Mouse (Mus musculus) heart, embryonic 16.5 days (tissue): ENCODE measurements at regions not wholly inside any gene's neighbourhood (a gene's known extent, or its start where the extent isn't known, plus 50 kb on each side); places are given as distances from the start of the nearest gene placed in this dataset.
A peak's percentile ranks its signal among the peaks of the same experiment; 100 is the strongest.

Source experiments
- ATAC-seq: fragments of 200-750 bp; cut with Nextera tagmentation; replicated peaks from 2 replicates; pipeline ENCODE4 v1.8.0; 2017; ENCODE audit warnings: moderate number of reproducible peaks; ENCODE audit not compliant: insufficient read depth, low FRiP score; ENCODE audit errors: extremely low read depth
- H3K27ac ChIP-seq: fragments of 300-500 bp; sonication (generic); 2 replicates; pipeline ENCODE4 v1.5.1; 2014; ENCODE audit warnings: mild to moderate bottlenecking, low read length, control low read depth, moderate library complexity
- H3K27me3 ChIP-seq: fragments of 300-500 bp; sonication (generic); 2 replicates; pipeline ENCODE4 v1.6.1; 2014; ENCODE audit warnings: low read length, mixed read lengths; ENCODE audit not compliant: control insufficient read depth, insufficient read depth
- H3K36me3 ChIP-seq: fragments of 300-500 bp; sonication (generic); 2 replicates; pipeline ENCODE4 v1.6.1; 2014; ENCODE audit not compliant: control insufficient read depth, insufficient read depth
- H3K4me1 ChIP-seq: fragments of 300-500 bp; sonication (generic); 2 replicates; pipeline ENCODE4 v1.6.1; 2014; ENCODE audit warnings: low read length, mixed read lengths; ENCODE audit not compliant: control insufficient read depth, insufficient read depth
- H3K4me2 ChIP-seq: fragments of 300-500 bp; sonication (generic); 2 replicates; pipeline ENCODE4 v1.6.1; 2014; ENCODE audit warnings: low read depth, mild to moderate bottlenecking, control low read depth, low read length
- H3K4me3 ChIP-seq: fragments of 300-500 bp; sonication (generic); 2 replicates; pipeline ENCODE4 v1.5.1; 2014; ENCODE audit warnings: mild to moderate bottlenecking, control low read depth, low read length
- H3K9ac ChIP-seq: fragments of 300-500 bp; sonication (generic); 2 replicates; pipeline ENCODE4 v1.6.1; 2014; ENCODE audit warnings: low read length, control low read depth
- H3K9me3 ChIP-seq: fragments of 300-500 bp; sonication (generic); replicated peaks from 2 replicates; pipeline ENCODE4 v1.6.1; 2016; ENCODE audit warnings: low read length; ENCODE audit not compliant: control insufficient read depth
- WGBS: fragments of 180-500 bp; shearing (Covaris S2); extraction: QIAGEN DNeasy Blood & Tissue Kit; methylation state at CpG from one replicate; pipeline ENCODE4 v1.1.7; 2014; 5-methylcytosine and 5-hydroxymethylcytosine counted together

GRCm38 (mm10) chr1:92737600-92738197 is 89.1 kb upstream of the Otos start:
- no peak overlapping the region for H3K4me3 ChIP-seq
- peaks cover 4% of the 10 kb centered on the region; the same call in 1 of the 2 replicates for H3K4me1 ChIP-seq
- WGBS: 49% methylated on average over 11 of the region's 11 CpGs
- no peak for ATAC-seq
- no peaks in the 10 kb centered on the region for H3K36me3 ChIP-seq
- H3K9me3 ChIP-seq: no peaks in the 10 kb centered on the region
- no peak overlapping the region for H3K9ac ChIP-seq
- no peaks in the 10 kb centered on the region; the same call in none of the 2 replicates for H3K27me3 ChIP-seq
- H3K27ac ChIP-seq: no peak overlapping the region
- H3K4me2 ChIP-seq: no peak overlapping the region

DNA sequence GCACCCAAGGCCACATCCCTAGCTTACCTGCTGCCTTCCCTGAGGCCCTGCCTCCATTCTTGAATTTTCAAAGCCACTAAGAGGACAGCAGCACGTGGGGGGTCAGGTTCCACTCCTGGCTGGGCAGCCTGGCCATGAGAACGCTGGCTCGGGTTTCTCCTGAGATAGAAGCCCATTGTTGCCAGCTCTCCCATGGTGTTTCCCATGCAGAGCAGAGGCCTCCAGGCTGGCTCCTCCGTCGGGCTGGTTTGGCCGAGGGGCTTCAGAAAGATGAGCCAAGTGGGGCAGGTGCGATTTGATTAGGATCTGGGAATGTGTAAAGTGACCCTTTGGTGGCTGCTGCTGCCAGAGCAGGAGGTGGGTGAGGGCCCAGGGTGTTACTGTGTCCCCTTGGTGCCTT is 87.8 kb upstream of the Otos start:
- WGBS: 63% methylated on average over 7 of the region's 7 CpGs
- no peak overlapping the region for H3K27ac ChIP-seq
- H3K4me3 ChIP-seq: no peak overlapping the region
- H3K4me1 ChIP-seq: peaks cover 4% of the 10 kb centered on the region; the same call in 1 of the 2 replicates
- ATAC-seq: no peak
- H3K27me3 ChIP-seq: no peaks in the 10 kb centered on the region; the same call in none of the 2 replicates
- no peak overlapping the region for H3K9ac ChIP-seq
- no peaks in the 10 kb centered on the region for H3K36me3 ChIP-seq
- 0 out of 2 replicates have a peak, but pooled peaks cover 3% of the 10 kb centered on the region for H3K9me3 ChIP-seq
- H3K4me2 ChIP-seq: no peak overlapping the region

DNA sequence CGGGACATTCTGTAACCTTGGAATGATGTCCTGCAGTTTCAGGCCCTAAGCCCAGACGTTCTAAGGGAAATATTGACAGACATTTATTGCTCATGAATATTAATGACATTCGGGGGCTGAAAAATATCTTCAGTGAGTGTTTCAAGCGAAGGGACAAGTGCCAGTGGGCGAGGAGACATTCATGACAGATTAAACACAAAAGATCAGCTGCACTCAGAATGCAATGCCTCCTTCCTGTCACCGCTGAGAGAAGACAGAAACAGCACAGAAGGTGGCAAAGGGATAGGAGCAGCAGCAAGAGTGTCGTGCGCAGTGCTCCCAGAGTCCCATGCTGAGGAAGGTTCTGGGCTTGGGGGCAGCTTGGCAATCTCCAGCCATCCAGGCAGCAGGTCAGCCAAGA is 85.1 kb upstream of the Otos start:
- no peak overlapping the region for H3K4me3 ChIP-seq
- no peak for ATAC-seq
- no peak overlapping the region for H3K9ac ChIP-seq
- 0 out of 2 replicates have a peak, but pooled peaks cover 3% of the 10 kb centered on the region for H3K9me3 ChIP-seq
- peaks cover 4% of the 10 kb centered on the region; the same call in 1 of the 2 replicates for H3K4me1 ChIP-seq
- no peak overlapping the region for H3K27ac ChIP-seq
- 56% methylated on average over 8 of the region's 8 CpGs for WGBS
- H3K27me3 ChIP-seq: no peaks in the 10 kb centered on the region; the same call in none of the 2 replicates
- H3K4me2 ChIP-seq: no peak overlapping the region
- H3K36me3 ChIP-seq: no peaks in the 10 kb centered on the region

DNA sequence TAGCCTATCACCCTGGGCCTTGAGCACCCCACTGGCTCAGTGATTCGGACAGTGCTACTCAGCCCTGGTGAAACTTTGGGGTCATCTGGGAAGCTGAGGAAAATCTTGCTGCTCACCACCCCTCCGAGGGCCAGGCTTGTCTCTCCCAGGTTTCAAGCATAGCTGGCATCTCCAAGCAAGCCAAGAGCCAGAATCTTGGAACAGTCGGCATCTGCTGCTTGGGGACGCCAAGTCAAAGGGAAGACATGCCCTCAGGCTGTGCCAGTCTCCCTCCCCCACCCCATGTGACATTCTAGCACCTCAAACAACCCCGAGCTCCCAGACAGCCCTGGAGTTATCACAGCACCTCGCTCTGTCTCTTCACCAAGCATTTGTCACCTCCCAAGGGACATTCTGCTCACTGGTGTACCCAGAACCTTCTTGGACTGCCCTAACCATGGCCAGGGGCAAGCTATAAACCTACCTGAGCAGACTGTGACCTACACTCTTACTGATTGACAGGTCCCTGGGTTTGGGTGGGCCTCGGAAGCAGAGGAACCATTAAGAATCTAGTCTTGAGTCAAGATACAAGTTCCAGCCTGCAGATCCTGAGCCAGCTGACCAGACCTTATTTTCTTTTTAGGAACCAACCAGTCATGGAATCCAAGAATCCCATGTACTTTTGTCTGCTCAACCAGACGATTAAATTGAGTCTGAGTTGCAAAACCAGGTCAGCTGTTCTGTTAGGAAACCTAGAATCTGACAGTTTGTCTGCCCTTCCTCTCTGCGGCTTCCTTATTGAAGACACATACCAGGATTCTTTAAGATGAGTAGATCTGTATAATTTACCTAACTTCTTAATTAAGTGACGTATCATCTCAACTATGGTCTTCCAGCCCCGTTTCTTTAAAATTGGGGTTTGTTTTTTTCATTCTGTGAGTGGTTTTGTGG is 83.0 kb upstream of the Otos start:
- Histone ChIP-seq H3K9me3 (0 out of 2 replicates have a peak, but pooled peaks cover 3% of the 10 kb centered on the region), H3K4me1 (peaks cover 4% of the 10 kb centered on the region; the same call in 1 of the 2 replicates), H3K36me3 (no peaks in the 10 kb centered on the region), H3K27ac (no peak overlapping the region), H3K4me2 (no peak overlapping the region), H3K4me3 (no peak overlapping the region), H3K27me3 (no peaks in the 10 kb centered on the region), H3K9ac (no peak overlapping the region)
- ATAC-seq: no peak
- WGBS: 82% methylated on average over 11 of the region's 11 CpGs

GRCm38 (mm10) chr1:92730576-92730975 is 81.9 kb upstream of the Otos start:
- Histone ChIP-seq H3K36me3 (no peaks in the 10 kb centered on the region), H3K27ac (no peak overlapping the region), H3K27me3 (no peaks in the 10 kb centered on the region), H3K4me3 (no peak overlapping the region), H3K4me2 (no peak overlapping the region), H3K9ac (no peak overlapping the region), H3K4me1 (peaks cover 4% of the 10 kb centered on the region; the same call in 1 of the 2 replicates), H3K9me3 (0 out of 2 replicates have a peak, but pooled peaks cover 3% of the 10 kb centered on the region)
- 71% methylated on average over 6 of the region's 6 CpGs for WGBS
- ATAC-seq: no peak

- Histone ChIP-seq H3K9me3 (0 out of 2 replicates have a peak, but pooled peaks cover 3% of the 10 kb centered on the region), H3K36me3 (no peaks in the 10 kb centered on the region), H3K4me2 (no peak overlapping the region), H3K4me3 (no peak overlapping the region), H3K4me1 (0 out of 2 replicates have a peak, but pooled peaks cover 3% of the 10 kb centered on the region), H3K27me3 (no peaks in the 10 kb centered on the region), H3K27ac (no peak overlapping the region), H3K9ac (no peak overlapping the region)
- no peak for ATAC-seq
- 64% methylated on average over 4 of the region's 4 CpGs for WGBS
These were observed 79.3 kb upstream of the Otos start for GRCm38 (mm10) chr1:92727961-92728360.

- H3K9ac ChIP-seq: no peak overlapping the region
- 0 out of 2 replicates have a peak, but pooled peaks cover 3% of the 10 kb centered on the region for H3K4me1 ChIP-seq
- H3K27me3 ChIP-seq: no peaks in the 10 kb centered on the region
- H3K36me3 ChIP-seq: no peaks in the 10 kb centered on the region
- ATAC-seq: no peak
- no peak overlapping the region for H3K4me2 ChIP-seq
- H3K4me3 ChIP-seq: no peak overlapping the region
- H3K9me3 ChIP-seq: 0 out of 2 replicates have a peak, but pooled peaks cover 3% of the 10 kb centered on the region
- no peak overlapping the region for H3K27ac ChIP-seq
- WGBS: 68% methylated on average over 6 of the region's 6 CpGs
These were observed 78.7 kb upstream of the Otos start for GRCm38 (mm10) chr1:92727371-92727770.

DNA sequence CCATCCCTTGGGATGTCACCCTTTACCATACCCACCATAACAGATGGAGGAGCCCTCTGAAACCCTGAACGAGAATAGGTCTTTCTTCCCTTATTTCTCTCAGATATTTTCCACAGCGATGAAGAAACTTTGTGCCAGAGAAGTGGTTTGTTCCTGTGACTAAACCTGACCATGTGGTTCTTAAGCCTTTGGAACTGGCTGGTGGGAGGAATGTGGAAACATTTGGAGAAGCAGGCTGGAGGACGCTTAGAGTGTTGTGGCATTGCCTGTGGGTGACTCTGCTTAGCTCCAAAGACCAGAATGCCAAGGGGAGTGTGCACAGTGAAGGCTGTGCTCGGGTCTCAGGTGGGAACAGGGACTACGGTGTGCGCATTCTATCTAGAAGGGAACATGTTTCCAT is 77.7 kb upstream of the Otos start:
- Histone ChIP-seq H3K4me2 (no peak overlapping the region), H3K27ac (no peak overlapping the region), H3K9ac (no peak overlapping the region), H3K9me3 (no peaks in the 10 kb centered on the region), H3K4me1 (peaks cover 5% of the 10 kb centered on the region), H3K36me3 (no peaks in the 10 kb centered on the region), H3K4me3 (no peak overlapping the region), H3K27me3 (no peaks in the 10 kb centered on the region)
- ATAC-seq: no peak
- WGBS: 81% methylated on average over 6 of the region's 6 CpGs

GRCm38 (mm10) chr1:92724135-92724534 is 75.5 kb upstream of the Otos start:
- no peaks in the 10 kb centered on the region for H3K9me3 ChIP-seq
- no peak overlapping the region for H3K9ac ChIP-seq
- 38% methylated on average over 3 of the region's 3 CpGs for WGBS
- H3K4me1 ChIP-seq: peaks cover 21% of the 10 kb centered on the region
- no peak overlapping the region for H3K4me3 ChIP-seq
- peak overlapping the region; percentile 38; the same call in 1 of the 2 replicates for H3K27ac ChIP-seq
- no peak overlapping the region for H3K4me2 ChIP-seq
- H3K36me3 ChIP-seq: no peaks in the 10 kb centered on the region
- no peaks in the 10 kb centered on the region for H3K27me3 ChIP-seq
- peak; percentile 44 for ATAC-seq
